Mouse (Mus musculus) forebrain, embryonic 11.5 days (tissue): ENCODE results near the gene Tmem129. TPM values are rescaled to one million over a fixed set of nuclear protein-coding genes. Genes with fewer than 3 reads are reported as not detected.

Source experiments
- ATAC-seq: fragments of 200-750 bp; cut with Nextera tagmentation; replicated peaks from 2 replicates; pipeline ENCODE4 v1.8.0; 2017; ENCODE audit warnings: moderate TSS enrichment; ENCODE audit not compliant: low FRiP score
- DNase-seq: peaks from one replicate; pipeline ENCODE4 v3.0.0-alpha.2; 2017; ENCODE audit warnings: low spot score
- H3K27ac ChIP-seq: fragments of 300-500 bp; sonication (generic); 2 replicates; pipeline ENCODE4 v1.5.1; 2014; ENCODE audit warnings: low read depth, low read length
- H3K27me3 ChIP-seq: fragments of 300-500 bp; sonication (generic); 2 replicates; pipeline ENCODE4 v1.6.1; 2014; ENCODE audit warnings: mild to moderate bottlenecking, low read length, mixed read lengths; ENCODE audit not compliant: control insufficient read depth, insufficient read depth
- H3K36me3 ChIP-seq: fragments of 300-500 bp; sonication (generic); 2 replicates; pipeline ENCODE4 v1.6.1; 2014; ENCODE audit warnings: mild to moderate bottlenecking, low read length, moderate library complexity, mixed read lengths; ENCODE audit not compliant: control insufficient read depth, insufficient read depth
- H3K4me1 ChIP-seq: fragments of 300-500 bp; sonication (generic); replicated peaks from 2 replicates; pipeline ENCODE4 v1.6.1; 2014; ENCODE audit warnings: low read length, mixed read lengths; ENCODE audit not compliant: control insufficient read depth, insufficient read depth
- H3K4me2 ChIP-seq: fragments of 300-500 bp; sonication (generic); 2 replicates; pipeline ENCODE4 v1.6.1; 2014; ENCODE audit warnings: low read depth, mild to moderate bottlenecking, low read length, moderate library complexity, mixed read lengths; ENCODE audit not compliant: severe bottlenecking
- H3K4me3 ChIP-seq: fragments of 300-500 bp; sonication (generic); 2 replicates; pipeline ENCODE4 v1.5.1; 2014; ENCODE audit warnings: low read depth, low read length
- H3K9ac ChIP-seq: fragments of 300-500 bp; sonication (generic); 2 replicates; pipeline ENCODE4 v1.6.1; 2014; ENCODE audit warnings: low read length
- H3K9me3 ChIP-seq: fragments of 300-500 bp; sonication (generic); 2 replicates; pipeline ENCODE4 v1.6.1; 2016; ENCODE audit warnings: low read length, mixed read lengths; ENCODE audit not compliant: control insufficient read depth
- WGBS: fragments of 180-500 bp; shearing (Covaris S2); extraction: QIAGEN DNeasy Blood & Tissue Kit; methylation state at CpG from one replicate; pipeline ENCODE4 v1.1.7; 2014; 5-methylcytosine and 5-hydroxymethylcytosine counted together
- polyA plus RNA-seq: library from polyadenylated mRNA; unstranded; fragments of >200 nt; fragmentation: Nextera tagmentation; extraction: Ambion mirVana; gene quantifications from 2 replicates; pipeline ENCODE4 v1.2.1, GENCODE M21; 2014

The Tmem129 gene
- polyA plus RNA-seq, 1 experiment from 2014 or later = 39.3 TPM

DNA sequence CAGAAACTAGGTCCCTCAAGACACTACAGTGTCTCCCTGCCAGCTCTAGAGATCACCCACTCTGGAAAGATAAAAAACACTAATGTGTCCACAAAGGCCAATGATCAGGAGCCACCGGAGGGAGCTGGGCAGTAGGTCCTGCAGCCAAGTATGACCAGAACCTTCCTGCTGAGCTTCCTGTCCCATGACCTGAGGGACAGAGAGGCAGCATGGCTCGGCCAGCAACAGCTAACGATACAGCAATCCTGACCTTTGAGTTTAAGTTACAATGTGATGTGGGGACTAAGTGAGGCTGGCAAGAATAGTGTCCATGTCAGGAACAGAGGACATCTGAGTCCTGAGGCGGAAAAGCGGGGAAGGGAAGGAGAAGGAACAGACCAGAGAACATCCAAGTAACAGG is 52.9 kb downstream of the Tmem129 start:
- WGBS = 91% methylated on average over 5 of the region's 5 CpGs
- Histone ChIP-seq H3K9me3 (no peaks in the 10 kb centered on the region), H3K4me1 (no peaks in the 10 kb centered on the region), H3K27ac (no peak overlapping the region), H3K9ac (no peak overlapping the region), H3K4me2 (no peak overlapping the region), H3K36me3 (peaks cover 9% of the 10 kb centered on the region; the same call in 1 of the 2 replicates), H3K4me3 (no peak overlapping the region), H3K27me3 (no peaks in the 10 kb centered on the region)
- ATAC-seq (no peak), DNase-seq (no peak)

Other genes starting within 250 kb of the Tmem129 start
- not detected in 2 replicates for gene Nkx1-1, start 224.4 kb downstream of the Tmem129 start, polyA plus RNA-seq
- 71.4 and 74.4 TPM in 2 replicates for gene Fam53a, start 28.8 kb downstream of the Tmem129 start, polyA plus RNA-seq
- gene Gm9903, start 28.5 kb downstream of the Tmem129 start, polyA plus RNA-seq = 0.48 and 0.55 TPM in 2 replicates
- gene Slbp, start 5.8 kb downstream of the Tmem129 start, polyA plus RNA-seq = 295 and 321 TPM in 2 replicates
- 331 and 332 TPM in 2 replicates for gene Tacc3, start 288 bp downstream of the Tmem129 start, polyA plus RNA-seq
- gene Fgfr3, start 63.3 kb upstream of the Tmem129 start, polyA plus RNA-seq = 100 and 105 TPM in 2 replicates
- 59.7 and 63.9 TPM in 2 replicates for gene Letm1, start 124.4 kb upstream of the Tmem129 start, polyA plus RNA-seq
- gene Nsd2, start 162.3 kb upstream of the Tmem129 start, polyA plus RNA-seq = 120 and 131 TPM in 2 replicates